Mouse (Mus musculus): ENCODE measurements at regions not wholly inside any gene's neighbourhood (a gene's known extent, or its start where the extent isn't known, plus 50 kb on each side); places are given as distances from the start of the nearest gene placed in this dataset.

GRCm38 (mm10) chr9:32063541-32063940, 52.4 kb upstream of the Arhgap32 start:
- TF ChIP-seq CTCF (IDR thresholded peaks at IDR 0.05; ENCODE audit: control insufficient read depth, insufficient read depth, low read length), result no peak
- no peak for TF ChIP-seq POLR2A (IDR thresholded peaks at IDR 0.05; ENCODE audit: borderline replicate concordance, control insufficient read depth, low read depth, low read length)

Data from bone marrow, adult 2 months (tissue).